Comparison of ENCODE assay signal across 8 mouse cellular contexts in the genomic region with DNA sequence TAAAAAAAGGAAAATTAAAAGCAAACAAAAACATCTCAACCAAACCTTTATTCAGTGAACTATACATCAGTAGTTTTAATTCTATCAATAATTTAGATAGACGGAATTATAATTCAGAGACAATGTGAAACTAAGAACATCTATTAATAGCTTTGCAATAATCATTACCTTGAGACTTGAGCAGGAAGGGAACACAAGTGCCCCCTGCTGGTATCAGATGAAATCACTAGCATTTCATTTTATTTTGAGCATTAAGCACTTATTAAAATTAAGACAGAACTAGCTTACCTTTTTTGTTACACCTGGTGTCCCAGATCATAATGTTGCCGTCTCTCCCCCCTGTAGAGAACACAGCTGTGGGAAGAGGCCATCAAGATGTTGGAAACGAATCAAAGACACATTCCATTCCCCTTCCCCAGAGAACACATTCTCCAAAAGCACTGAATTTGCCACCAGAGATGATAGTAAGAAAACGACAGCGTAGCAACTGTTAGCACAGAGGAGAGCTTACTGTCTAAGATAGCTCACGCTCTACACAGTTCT. TPM values are rescaled to one million over a fixed set of nuclear protein-coding genes. Genes with fewer than 3 reads are reported as not detected.
A peak's percentile ranks its signal among the peaks of the same experiment; 100 is the strongest.
DNase-seq lines count a peak whose midpoint lies in the region; TF ChIP-seq lines count a peak whose summit lies in the region.
"Had no signal": no experiment of that assay in that cellular context is flagged by ENCODE, and none has a peak within 500 bp of the region (broad histone marks: within the 10 kb centered on the region; RNA-seq: fewer than 3 reads in every experiment).

No protein-coding gene starts in this region.

- no peak overlapping the region for H3K4me3 ChIP-seq in layer of hippocampus, adult 2 months
- H3K4me3 ChIP-seq: limb, embryonic 13.5 days had no signal

- peak in 1 of 2 experiments; percentile 52 for DNase-seq in layer of hippocampus, adult 2 months (ENCODE audit: low spot score in 2 of 2)
- no peak for DNase-seq in layer of hippocampus, adult 9-11 months
- peak; percentile 32 to 47 for DNase-seq in CD8-positive naive resting alpha-beta T cell, adult 2 months (ENCODE audit: low read depth in 2 of 2, low spot score in 2 of 2)
- DNase-seq in R1 (ENCODE audit: low read depth, low spot score): peak; percentile 35
- DNase-seq in embryo, embryonic 9.5 days (ENCODE audit: extremely low spot score): peak; percentile 19
- peak; percentile 60 for DNase-seq in lung, postnatal 14 days
- DNase-seq in urinary bladder, postnatal 10 days (ENCODE audit: low spot score): no peak

- TF ChIP-seq CTCF in layer of hippocampus, adult 2 months (conservative IDR thresholded peaks at IDR 0.05): peak; percentile 95

- H3K27ac ChIP-seq in layer of hippocampus, adult 2 months: no peak overlapping the region
- H3K27ac ChIP-seq: limb, embryonic 13.5 days had no signal

RNA-seq across cellular contexts. Expression of a gene that starts 12.4 kb away (rescaled TPM):
- total RNA-seq in layer of hippocampus, adult 2 months (2021): 1 to 10 TPM in 1 of 2 experiments, under 1 TPM in 1; 0.61 to 1.1 TPM

RNA-seq across cellular contexts. Expression of a gene that starts 12.5 kb away (rescaled TPM):
- total RNA-seq in layer of hippocampus, adult 2 months (2021): 10 to 100 TPM; 23.2 to 25.8 TPM

Comparison
In these comparisons a context has a peak if more than half of its experiments do, and no peak if none do; other contexts are left out.
1. DNase-seq: peak in CD8-positive naive resting alpha-beta T cell, adult 2 months (2 of 2), R1 (single experiment), embryo, embryonic 9.5 days (single experiment) and lung, postnatal 14 days (single experiment); none in layer of hippocampus, adult 9-11 months (single experiment) and urinary bladder, postnatal 10 days (single experiment).